In genomic region chr2:37442611-37443591, GRCm38 (mm10) we compare ENCODE assay signal across 8 mouse cellular contexts. TPM values are rescaled to one million over a fixed set of nuclear protein-coding genes. Genes with fewer than 3 reads are reported as not detected.
DNase-seq lines count a peak whose midpoint lies in the region; ATAC-seq lines count a peak whose summit lies in the region.

Gene Zbtb26, minus strand, starts transcription at chr2:37443135.
Gene Zbtb6, minus strand, starts transcription at chr2:37443171.
Gene Rabgap1, plus strand, starts transcription at chr2:37443279.

- peak; percentile 98 for DNase-seq in 3134 (ENCODE audit: extremely low read depth, insufficient read length, low spot score)
- peak; percentile 96 for DNase-seq in adrenal gland, postnatal 25 days
- peak; percentile 97 for DNase-seq in embryonic facial prominence, embryonic 11.5 days (ENCODE audit: low spot score)
- peak; percentile 100 for DNase-seq in heart, adult 11 months
- DNase-seq in kidney, adult 18-20 months = peak; percentile 96
- DNase-seq in limb, embryonic 10.5 days (ENCODE audit: low spot score) = peak; percentile 97
- DNase-seq in skeletal muscle tissue, adult 2 months (ENCODE audit: low read depth, low spot score) = peak; percentile 92

- H3K4me1 ChIP-seq in embryonic facial prominence, embryonic 11.5 days (ENCODE audit: control insufficient read depth, insufficient read depth, low read length) = no peaks in the 10 kb centered on the region
- H3K4me1 ChIP-seq in limb, embryonic 10.5 days = peaks cover 18% of the 10 kb centered on the region
- peaks cover 17% of the 10 kb centered on the region for H3K4me1 ChIP-seq in midbrain, embryonic 12.5 days

- ATAC-seq in embryonic facial prominence, embryonic 11.5 days (replicated peaks; ENCODE audit: insufficient number of reproducible peaks, low FRiP score, low TSS enrichment, low read depth) = peak; percentile 98
- ATAC-seq in midbrain, embryonic 12.5 days (ENCODE audit: low FRiP score, low read depth) = peak; percentile 99

- peak within 1 kb of the TSS; percentile 59 for H3K4me3 ChIP-seq in embryonic facial prominence, embryonic 11.5 days (ENCODE audit: low read depth, low read length)
- peak within 1 kb of the TSS; percentile 74 for H3K4me3 ChIP-seq in limb, embryonic 10.5 days
- H3K4me3 ChIP-seq in midbrain, embryonic 12.5 days = peak within 1 kb of the TSS; percentile 86

- 0% methylated on average over 50 of the region's 51 CpGs for WGBS in embryonic facial prominence, embryonic 11.5 days
- under 1% methylated on average over 51 of the region's 51 CpGs for WGBS in limb, embryonic 10.5 days
- WGBS in midbrain, embryonic 12.5 days = under 1% methylated on average over 51 of the region's 51 CpGs

- H3K9me3 ChIP-seq in embryonic facial prominence, embryonic 11.5 days (replicated peaks; ENCODE audit: control insufficient read depth, low read length) = no peaks in the 10 kb centered on the region
- H3K9me3 ChIP-seq in limb, embryonic 10.5 days (replicated peaks) = no peaks in the 10 kb centered on the region
- no peaks in the 10 kb centered on the region for H3K9me3 ChIP-seq in midbrain, embryonic 12.5 days

- peak within 1 kb of the TSS; percentile 81 for H3K9ac ChIP-seq in embryonic facial prominence, embryonic 11.5 days (replicated peaks; ENCODE audit: low read length)
- H3K9ac ChIP-seq in midbrain, embryonic 12.5 days (replicated peaks) = peak within 1 kb of the TSS; percentile 95

- H3K36me3 ChIP-seq in embryonic facial prominence, embryonic 11.5 days (replicated peaks; ENCODE audit: control insufficient read depth, insufficient read depth, low read depth, low read length) = no peaks in the 10 kb centered on the region
- H3K36me3 ChIP-seq in limb, embryonic 10.5 days = peaks cover 16% of the 10 kb centered on the region; the same call in 1 of the 2 replicates
- peaks cover 3% of the 10 kb centered on the region; the same call in 1 of the 2 replicates for H3K36me3 ChIP-seq in midbrain, embryonic 12.5 days

- peak within 1 kb of the TSS; percentile 60; the same call in 1 of the 2 replicates for H3K27ac ChIP-seq in embryonic facial prominence, embryonic 11.5 days (replicated peaks; ENCODE audit: low read depth, low read length)
- peak within 1 kb of the TSS; percentile 93 for H3K27ac ChIP-seq in limb, embryonic 10.5 days
- peak within 1 kb of the TSS; percentile 87 for H3K27ac ChIP-seq in midbrain, embryonic 12.5 days (replicated peaks)

- no peaks in the 10 kb centered on the region for H3K27me3 ChIP-seq in embryonic facial prominence, embryonic 11.5 days (ENCODE audit: control insufficient read depth, insufficient read depth, low read length)
- H3K27me3 ChIP-seq in limb, embryonic 10.5 days (ENCODE audit: low read depth, poor library complexity, severe bottlenecking) = no peaks in the 10 kb centered on the region
- no peaks in the 10 kb centered on the region for H3K27me3 ChIP-seq in midbrain, embryonic 12.5 days

- H3K4me2 ChIP-seq in embryonic facial prominence, embryonic 11.5 days (ENCODE audit: low read depth, low read length) = peak within 1 kb of the TSS; percentile 56
- peak within 1 kb of the TSS; percentile 74 for H3K4me2 ChIP-seq in midbrain, embryonic 12.5 days (replicated peaks)

RNA-seq across cellular contexts. Expression of gene Zbtb26, which starts in this region (rescaled TPM):
- 11.4 and 14.5 TPM in 2 replicates for total RNA-seq in adrenal gland, postnatal 25 days (2021)
- 11.5 and 14.2 TPM in 2 replicates for polyA plus RNA-seq in embryonic facial prominence, embryonic 11.5 days (2014; fragmentation: Nextera tagmentation; extraction: Ambion mirVana)
- polyA plus RNA-seq in limb, embryonic 10.5 days (2016; fragmentation: Nextera tagmentation; extraction: Ambion mirVana) = 9.2 and 12.0 TPM in 2 replicates
- 13.6 and 14.0 TPM in 2 replicates for polyA plus RNA-seq in midbrain, embryonic 12.5 days (2016; fragmentation: Nextera tagmentation; extraction: Ambion mirVana)

RNA-seq across cellular contexts. Expression of gene Zbtb6, which starts in this region (rescaled TPM):
- 14.1 and 15.8 TPM in 2 replicates for total RNA-seq in adrenal gland, postnatal 25 days (2021)
- 5.3 and 5.8 TPM in 2 replicates for polyA plus RNA-seq in embryonic facial prominence, embryonic 11.5 days (2014; fragmentation: Nextera tagmentation; extraction: Ambion mirVana)
- 3.6 and 5.6 TPM in 2 replicates for polyA plus RNA-seq in limb, embryonic 10.5 days (2016; fragmentation: Nextera tagmentation; extraction: Ambion mirVana)
- 11.9 and 12.4 TPM in 2 replicates for polyA plus RNA-seq in midbrain, embryonic 12.5 days (2016; fragmentation: Nextera tagmentation; extraction: Ambion mirVana)

RNA-seq across cellular contexts. Expression of gene Rabgap1, which starts in this region (rescaled TPM):
- 53.4 and 62.1 TPM in 2 replicates for total RNA-seq in adrenal gland, postnatal 25 days (2021)
- polyA plus RNA-seq in embryonic facial prominence, embryonic 11.5 days (2014; fragmentation: Nextera tagmentation; extraction: Ambion mirVana) = 46.7 and 50.5 TPM in 2 replicates
- polyA plus RNA-seq in limb, embryonic 10.5 days (2016; fragmentation: Nextera tagmentation; extraction: Ambion mirVana) = 37.6 and 46.9 TPM in 2 replicates
- polyA plus RNA-seq in midbrain, embryonic 12.5 days (2016; fragmentation: Nextera tagmentation; extraction: Ambion mirVana) = 65.5 and 70.5 TPM in 2 replicates

Comparison
In these comparisons a context has a peak if more than half of its experiments do, and no peak if none do; other contexts are left out.
1. Peak in every context shown above with its lines: DNase-seq, ATAC-seq, H3K4me3 ChIP-seq and H3K27ac ChIP-seq.